Mouse (Mus musculus): ENCODE data around the gene Slc9a3r2. TPM values are rescaled to one million over a fixed set of nuclear protein-coding genes. Genes with fewer than 3 reads are reported as not detected.

The Slc9a3r2 gene
- total RNA-seq, 2 experiments from 2014 or later = 62.2 to 64.2 TPM

DNA sequence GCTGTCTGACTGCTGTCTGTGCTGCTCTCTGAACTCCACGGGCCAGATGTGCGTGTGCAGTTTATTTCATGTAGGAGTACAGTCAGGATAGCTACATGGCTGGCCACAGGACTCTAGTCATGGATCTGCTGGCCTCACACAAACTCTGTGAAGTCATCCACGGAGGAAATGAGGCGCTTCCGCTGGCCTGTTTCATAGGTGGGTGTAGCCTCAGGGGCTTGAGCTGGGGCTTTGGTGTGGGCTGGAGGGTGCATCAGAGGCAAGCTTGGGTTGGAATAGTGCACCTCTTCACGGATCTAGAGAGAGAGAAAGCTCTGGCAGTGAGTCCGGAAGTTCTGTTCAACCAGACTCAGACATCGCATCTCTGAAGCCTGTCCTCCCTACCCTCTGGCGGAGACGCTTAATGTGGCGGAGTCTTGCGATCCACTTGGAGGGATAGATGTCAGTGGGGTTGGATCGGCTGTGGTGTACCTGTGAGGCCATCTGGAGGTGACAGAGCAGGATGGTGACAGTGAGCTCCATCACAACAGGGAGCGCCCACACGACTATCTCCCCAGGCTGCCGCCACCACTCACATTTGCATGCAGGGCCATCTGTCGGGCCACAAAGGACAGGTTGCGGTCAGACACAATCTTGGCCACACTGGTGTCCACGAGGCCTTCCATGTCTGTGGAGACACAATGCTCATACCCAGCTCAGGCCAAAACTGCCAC is 53.5 kb downstream of the Slc9a3r2 start:
- no peak for DNase-seq (ENCODE audit: low spot score in 2 of 2)

DNA sequence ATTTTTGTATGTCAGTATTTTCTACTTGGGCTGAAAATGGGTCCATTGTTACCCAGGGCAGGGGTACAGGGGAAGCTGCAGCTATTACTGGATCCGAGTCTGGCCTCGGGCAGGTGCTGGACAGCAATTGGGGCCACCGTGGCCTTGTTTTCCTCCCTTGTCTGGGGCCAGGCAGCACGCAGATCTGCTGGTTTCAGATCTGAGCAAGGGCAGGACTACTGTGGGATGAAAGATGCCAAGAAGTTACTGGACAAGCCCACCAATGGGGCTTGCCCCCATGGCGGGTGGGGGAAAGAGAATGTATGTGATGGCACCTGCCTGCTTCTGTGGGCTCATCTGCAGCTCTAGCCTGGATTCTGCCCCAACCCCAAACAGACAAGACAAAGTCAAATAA is 54.1 kb downstream of the Slc9a3r2 start:
- no peak for DNase-seq (ENCODE audit: low spot score in 2 of 2)

DNA sequence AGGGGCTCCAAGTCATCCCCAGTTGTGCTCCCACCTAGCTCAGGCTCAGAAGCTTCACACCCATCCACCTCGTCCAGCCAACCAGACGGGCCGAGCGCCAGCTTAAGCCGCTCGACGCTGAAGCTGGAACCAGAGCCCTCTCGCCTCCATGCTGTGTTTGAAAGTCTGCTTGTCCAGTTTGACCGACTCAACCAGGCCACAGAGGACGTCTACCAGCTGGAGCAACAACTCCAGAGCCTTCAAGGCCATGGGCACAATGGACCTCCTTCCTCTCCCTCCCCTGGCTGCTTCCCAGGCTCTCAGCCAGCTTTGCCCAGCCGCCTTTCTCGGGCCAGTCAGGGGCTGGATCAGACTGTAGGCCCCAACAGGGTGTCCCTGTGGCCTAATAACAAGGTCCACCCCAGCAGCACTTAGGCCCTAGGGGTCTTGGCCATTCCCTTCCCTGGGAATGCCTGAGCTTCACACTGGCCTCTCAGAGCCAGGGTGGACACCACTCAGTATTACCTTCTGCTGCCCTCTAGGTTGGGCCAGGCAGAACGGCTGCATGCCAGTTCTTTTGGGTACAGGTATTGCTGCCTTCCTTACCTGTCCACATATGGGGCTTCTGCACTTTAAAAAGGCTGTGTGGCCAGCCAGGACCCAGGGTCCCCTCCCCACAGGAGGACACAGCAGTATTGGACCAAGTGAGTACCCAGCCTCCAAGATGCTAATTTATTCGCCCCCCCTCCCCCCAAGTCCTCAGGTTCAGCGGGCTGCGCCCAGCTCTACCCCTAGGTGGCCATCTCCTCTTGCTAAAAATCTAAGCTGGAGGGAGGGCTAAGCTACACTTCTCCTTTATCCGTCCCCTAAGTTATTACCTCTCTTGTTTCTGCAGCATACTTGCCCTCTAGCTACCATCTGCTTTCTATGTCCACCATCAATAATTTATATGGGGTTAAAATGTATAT is 54.7 kb downstream of the Slc9a3r2 start:
- no peak for DNase-seq (ENCODE audit: low spot score in 2 of 2)

GRCm38 (mm10) chr17:24593992-24594890 is 55.9 kb downstream of the Slc9a3r2 start:
- DNase-seq (ENCODE audit: low spot score in 2 of 2) = no peak

DNA sequence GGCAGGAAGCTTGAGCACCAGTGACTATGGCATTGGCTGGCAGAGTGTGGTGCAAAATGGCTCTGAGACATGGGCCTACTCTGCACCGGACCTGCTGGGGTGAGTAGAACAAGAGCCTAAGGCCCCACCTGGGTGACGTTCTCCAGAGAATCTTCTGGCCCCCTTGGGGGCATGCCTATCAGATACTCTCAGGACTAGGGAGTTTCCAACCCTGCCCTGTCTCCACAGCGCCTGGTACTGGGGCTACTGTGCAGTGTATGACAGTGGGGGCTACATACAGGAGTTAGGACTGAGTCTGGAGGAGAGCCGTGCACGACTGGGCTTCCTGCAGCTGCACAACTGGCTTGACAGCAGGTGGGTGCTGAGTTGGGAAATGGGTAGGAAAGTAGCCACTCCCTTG is 56.9 kb downstream of the Slc9a3r2 start:
- DNase-seq (ENCODE audit: low spot score in 2 of 2) = no peak

GRCm38 (mm10) chr17:24591695-24592094 is 58.4 kb downstream of the Slc9a3r2 start:
- no peak for DNase-seq (ENCODE audit: low spot score in 2 of 2)

- DNase-seq (ENCODE audit: low spot score in 2 of 2) = no peak
Measured at GRCm38 (mm10) chr17:24590943-24591342, 59.2 kb downstream of the Slc9a3r2 start.

Small RNAs within 50 kb of the gene (microRNA-seq; reads per million reads assigned to microRNA genes)
- 1.1 reads per million for gene Gm24589

Other genes starting within 250 kb of the Slc9a3r2 start
- gene Rnps1, start 235.8 kb downstream of the Slc9a3r2 start, total RNA-seq (2021) = 100 to 1,000 TPM; 122 to 133 TPM
- gene Eci1, start 223.7 kb downstream of the Slc9a3r2 start, total RNA-seq (2021) = 100 to 1,000 TPM; 165 to 199 TPM
- 1 to 10 TPM; 3.1 to 3.4 TPM for gene Dnase1l2, start 207.2 kb downstream of the Slc9a3r2 start, total RNA-seq (2021)
- 10 to 100 TPM; 31.8 to 35.1 TPM for gene E4f1, start 180.0 kb downstream of the Slc9a3r2 start, total RNA-seq (2021)
- 10 to 100 TPM; 44.6 to 46.4 TPM for gene Pgp, start 179.9 kb downstream of the Slc9a3r2 start, total RNA-seq (2021)
- gene Bricd5, start 176.4 kb downstream of the Slc9a3r2 start, total RNA-seq (2021) = under 1 TPM; 0.50 to 0.93 TPM
- 10 to 100 TPM; 28.0 to 30.0 TPM for gene Mlst8, start 171.2 kb downstream of the Slc9a3r2 start, total RNA-seq (2021)
- gene Caskin1, start 161.7 kb downstream of the Slc9a3r2 start, total RNA-seq (2021) = 10 to 100 TPM; 62.4 to 65.2 TPM
- 100 to 1,000 TPM; 137 to 149 TPM for gene Traf7, start 122.4 kb downstream of the Slc9a3r2 start, total RNA-seq (2021)
- gene Rab26, start 116.1 kb downstream of the Slc9a3r2 start, total RNA-seq (2021) = 1 to 10 TPM; 1.1 to 1.9 TPM
- gene Pkd1, start 100.5 kb downstream of the Slc9a3r2 start, total RNA-seq (2021) = 10 to 100 TPM; 67.8 to 70.9 TPM
- gene Tsc2, start 17.7 kb downstream of the Slc9a3r2 start, total RNA-seq (2021) = 100 to 1,000 TPM; 110 to 119 TPM
- 10 to 100 TPM; 13.3 to 13.8 TPM for gene Nthl1, start 17.6 kb downstream of the Slc9a3r2 start, total RNA-seq (2021)
- not detected for gene Npw, start 8.1 kb upstream of the Slc9a3r2 start, total RNA-seq (2021)
- 10 to 100 TPM; 47.5 to 48.9 TPM for gene Zfp598, start 19.4 kb upstream of the Slc9a3r2 start, total RNA-seq (2021)
- gene Syngr3, start 39.6 kb upstream of the Slc9a3r2 start, total RNA-seq (2021) = 1 to 10 TPM; 6.1 to 9.4 TPM
- gene Gfer, start 45.8 kb upstream of the Slc9a3r2 start, total RNA-seq (2021) = 10 to 100 TPM; 28.4 to 28.8 TPM
- 1 to 10 TPM; 6.2 to 8.5 TPM for gene Noxo1, start 45.9 kb upstream of the Slc9a3r2 start, total RNA-seq (2021)
- gene Tbl3, start 57.3 kb upstream of the Slc9a3r2 start, total RNA-seq (2021) = 10 to 100 TPM; 37.8 to 40.9 TPM
- not detected for gene Rnf151, start 67.7 kb upstream of the Slc9a3r2 start, total RNA-seq (2021)
- 100 to 1,000 TPM; 867 to 881 TPM for gene Rps2, start 67.8 kb upstream of the Slc9a3r2 start, total RNA-seq (2021)
- gene Ndufb10, start 74.2 kb upstream of the Slc9a3r2 start, total RNA-seq (2021) = 100 to 1,000 TPM; 210 to 213 TPM
- 1 to 10 TPM; 5.9 to 6.9 TPM for gene Rpl3l, start 77.5 kb upstream of the Slc9a3r2 start, total RNA-seq (2021)
- 10 to 100 TPM; 62.0 to 74.6 TPM for gene Msrb1, start 86.3 kb upstream of the Slc9a3r2 start, total RNA-seq (2021)
- 1 to 10 TPM; 3.2 to 4.2 TPM for gene Hs3st6, start 102.7 kb upstream of the Slc9a3r2 start, total RNA-seq (2021)
- gene Meiob, start 154.0 kb upstream of the Slc9a3r2 start, total RNA-seq (2021) = 1 to 10 TPM in 1 of 2 experiments, under 1 TPM in 1; 0.64 to 1.3 TPM
- 10 to 100 TPM; 67.0 to 77.5 TPM for gene Hagh, start 189.8 kb upstream of the Slc9a3r2 start, total RNA-seq (2021)
- 10 to 100 TPM; 28.9 to 30.5 TPM for gene Fahd1, start 200.0 kb upstream of the Slc9a3r2 start, total RNA-seq (2021)
- gene Igfals, start 215.7 kb upstream of the Slc9a3r2 start, total RNA-seq (2021) = 1 to 10 TPM; 2.0 to 7.4 TPM
- 10 to 100 TPM; 51.9 to 55.3 TPM for gene Nubp2, start 236.0 kb upstream of the Slc9a3r2 start, total RNA-seq (2021)
- 10 to 100 TPM; 35.5 to 37.8 TPM for gene Spsb3, start 236.3 kb upstream of the Slc9a3r2 start, total RNA-seq (2021)
- gene Eme2, start 244.8 kb upstream of the Slc9a3r2 start, total RNA-seq (2021) = 10 to 100 TPM; 63.5 to 66.9 TPM
- 100 to 1,000 TPM; 135 to 137 TPM for gene Mrps34, start 244.8 kb upstream of the Slc9a3r2 start, total RNA-seq (2021)
- 10 to 100 TPM; 73.7 to 76.7 TPM for gene Nme3, start 246.2 kb upstream of the Slc9a3r2 start, total RNA-seq (2021)

Measured in adrenal gland, postnatal 4 days (tissue).